Mouse (Mus musculus): ENCODE measurements around the gene Ppp1r14c. TPM values are rescaled to one million over a fixed set of nuclear protein-coding genes. Genes with fewer than 3 reads are reported as not detected.

Gene Ppp1r14c
- polyA plus RNA-seq, 1 experiment, result 25.2 TPM

DNA sequence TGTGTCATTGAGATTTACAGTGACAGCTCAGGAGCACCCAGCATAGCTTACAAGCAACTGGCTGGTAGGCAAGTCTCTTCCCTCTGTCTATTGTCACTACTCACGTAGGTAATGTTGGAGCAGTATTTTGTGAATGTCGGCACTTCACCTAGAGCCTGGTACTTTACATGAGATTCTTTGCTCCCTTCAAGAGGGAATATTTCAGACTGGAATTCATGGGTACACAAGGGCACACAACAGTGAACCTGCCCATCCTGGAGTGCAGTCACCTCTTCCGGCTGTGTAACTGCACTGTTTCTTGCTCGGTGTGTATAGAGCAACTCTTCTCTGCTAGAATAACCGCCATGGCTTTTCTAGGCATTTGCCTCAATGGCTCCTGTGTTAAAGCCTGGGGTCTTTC lies 82.8 kb downstream of the Ppp1r14c start:
- Histone ChIP-seq H3K4me1 (ENCODE audit: control insufficient read depth, insufficient read depth, low read length) (peaks cover 10% of the 10 kb centered on the region; the same call in 1 of the 2 replicates), H3K4me3 (replicated peaks; ENCODE audit: extremely low read depth, low read depth, low read length) (no peak overlapping the region)
- TF ChIP-seq CTCF (IDR thresholded peaks at IDR 0.05; ENCODE audit: insufficient read depth, low read length) (no peak), POLR2A (IDR thresholded peaks at IDR 0.05; ENCODE audit: borderline replicate concordance, extremely low read depth, low read depth, low read length) (no peak)
- no peak for DNase-seq
- 74% methylated on average over 5 of the region's 5 CpGs for WGBS

DNA sequence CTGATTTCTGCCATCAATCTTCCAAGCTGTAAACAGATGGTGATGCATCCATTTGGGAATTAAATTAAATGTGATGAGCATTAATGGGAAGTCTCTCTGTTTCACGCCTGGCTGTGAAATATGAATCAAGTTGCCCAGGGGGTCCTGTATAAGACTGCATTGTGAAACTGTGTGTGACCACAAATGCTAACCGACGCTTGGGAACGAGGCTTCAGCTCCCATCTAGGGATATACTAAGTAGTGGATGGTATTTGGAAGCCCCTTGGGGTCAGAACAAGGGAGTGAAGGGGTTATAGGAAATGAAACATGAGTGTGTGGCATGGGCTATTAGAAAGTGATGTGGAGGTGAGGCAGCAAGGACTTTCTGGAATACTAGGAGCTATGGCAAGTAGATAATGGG lies 86.1 kb downstream of the Ppp1r14c start:
- Histone ChIP-seq H3K4me1 (ENCODE audit: control insufficient read depth, insufficient read depth, low read length) (peaks cover 10% of the 10 kb centered on the region; the same call in 1 of the 2 replicates), H3K4me3 (replicated peaks; ENCODE audit: extremely low read depth, low read depth, low read length) (no peak overlapping the region)
- DNase-seq, result no peak
- TF ChIP-seq CTCF (IDR thresholded peaks at IDR 0.05; ENCODE audit: insufficient read depth, low read length), result no peak
- no peak for TF ChIP-seq POLR2A (IDR thresholded peaks at IDR 0.05; ENCODE audit: borderline replicate concordance, extremely low read depth, low read depth, low read length)
- 75% methylated on average over 4 of the region's 4 CpGs for WGBS

DNA sequence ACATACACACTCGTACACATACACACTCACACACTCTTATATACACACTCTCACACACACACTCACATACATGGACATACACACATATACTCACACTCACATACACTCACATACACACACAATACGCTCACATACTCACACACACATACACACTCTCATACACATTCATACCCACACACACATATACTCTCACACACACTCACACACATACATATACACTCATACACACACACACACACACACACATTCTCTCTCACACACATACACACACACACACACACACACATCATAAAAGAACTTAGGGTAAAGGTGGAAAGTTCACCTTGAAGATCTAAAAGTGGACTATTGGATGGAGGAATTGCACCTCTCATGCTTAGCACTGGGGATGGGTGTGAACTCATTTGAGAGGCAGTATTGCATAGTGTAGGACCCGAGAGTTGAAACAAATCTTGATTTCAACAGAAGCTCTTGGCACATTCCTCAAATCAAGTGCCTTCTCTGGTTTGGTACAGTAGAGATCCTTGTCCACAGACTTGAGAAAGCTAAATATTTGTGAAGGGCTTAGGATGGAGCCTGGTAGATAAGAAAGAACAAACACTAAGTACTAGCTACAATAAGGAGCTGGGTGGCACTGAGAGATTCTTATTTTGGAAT lies 87.1 kb downstream of the Ppp1r14c start:
- H3K4me3 ChIP-seq (replicated peaks; ENCODE audit: extremely low read depth, low read depth, low read length), result no peak overlapping the region
- WGBS, result 54% methylated on average over 3 of the region's 3 CpGs
- peaks cover 3% of the 10 kb centered on the region; the same call in 1 of the 2 replicates for H3K4me1 ChIP-seq (ENCODE audit: control insufficient read depth, insufficient read depth, low read length)
- no peak for DNase-seq
- TF ChIP-seq POLR2A (IDR thresholded peaks at IDR 0.05; ENCODE audit: borderline replicate concordance, extremely low read depth, low read depth, low read length) (no peak), CTCF (IDR thresholded peaks at IDR 0.05; ENCODE audit: insufficient read depth, low read length) (no peak)

DNA sequence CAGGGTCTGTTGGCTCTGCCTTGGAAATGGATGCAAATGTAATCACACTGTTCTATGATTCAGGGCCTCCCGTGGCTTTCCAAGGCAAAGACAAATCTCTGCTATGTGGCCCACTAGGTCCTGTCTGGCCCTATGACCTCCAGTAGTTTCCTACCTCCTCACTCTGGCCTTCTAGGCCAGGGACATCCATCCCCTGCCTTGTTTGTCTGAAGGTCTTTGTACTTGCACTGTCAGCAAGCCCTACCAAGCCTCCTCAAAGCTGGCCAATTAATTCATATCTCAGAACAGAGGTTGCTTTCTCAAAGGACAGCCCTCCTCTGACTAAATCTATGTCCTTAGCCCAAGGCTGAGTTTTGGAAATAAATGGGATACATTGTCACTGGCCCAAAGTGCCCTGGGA lies 92.8 kb downstream of the Ppp1r14c start:
- TF ChIP-seq POLR2A (IDR thresholded peaks at IDR 0.05; ENCODE audit: borderline replicate concordance, extremely low read depth, low read depth, low read length), result no peak
- no peak for TF ChIP-seq CTCF (IDR thresholded peaks at IDR 0.05; ENCODE audit: insufficient read depth, low read length)
- no peaks in the 10 kb centered on the region for H3K4me1 ChIP-seq (ENCODE audit: control insufficient read depth, insufficient read depth, low read length)
- WGBS, result 76% methylated on average over 1 of the region's 1 CpGs
- H3K4me3 ChIP-seq (replicated peaks; ENCODE audit: extremely low read depth, low read depth, low read length), result no peak overlapping the region
- DNase-seq, result no peak

DNA sequence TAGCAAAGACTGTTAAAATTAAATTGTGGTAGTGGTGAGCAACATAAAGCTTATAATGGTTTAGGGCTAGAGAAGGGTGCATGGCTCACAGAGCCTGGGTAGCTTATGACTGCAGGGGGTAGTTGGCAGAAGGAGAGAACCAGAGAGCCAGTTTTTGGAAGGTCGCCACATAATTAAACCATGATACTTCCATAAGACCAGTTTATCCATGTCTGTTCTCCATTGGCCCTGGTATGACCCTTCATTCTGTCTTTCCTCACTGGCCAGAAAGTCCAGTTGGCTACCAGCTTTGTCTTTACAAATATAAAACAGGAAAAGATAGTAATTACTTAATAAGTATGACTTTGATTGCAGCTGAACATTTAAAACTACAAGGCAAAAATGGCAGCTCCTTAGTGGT lies 95.0 kb downstream of the Ppp1r14c start:
- Histone ChIP-seq H3K4me3 (replicated peaks; ENCODE audit: extremely low read depth, low read depth, low read length) (no peak overlapping the region), H3K4me1 (ENCODE audit: control insufficient read depth, insufficient read depth, low read length) (no peaks in the 10 kb centered on the region)
- TF ChIP-seq POLR2A (IDR thresholded peaks at IDR 0.05; ENCODE audit: borderline replicate concordance, extremely low read depth, low read depth, low read length) (no peak), CTCF (IDR thresholded peaks at IDR 0.05; ENCODE audit: insufficient read depth, low read length) (no peak)
- WGBS, result 98% methylated on average over 1 of the region's 1 CpGs
- no peak for DNase-seq

DNA sequence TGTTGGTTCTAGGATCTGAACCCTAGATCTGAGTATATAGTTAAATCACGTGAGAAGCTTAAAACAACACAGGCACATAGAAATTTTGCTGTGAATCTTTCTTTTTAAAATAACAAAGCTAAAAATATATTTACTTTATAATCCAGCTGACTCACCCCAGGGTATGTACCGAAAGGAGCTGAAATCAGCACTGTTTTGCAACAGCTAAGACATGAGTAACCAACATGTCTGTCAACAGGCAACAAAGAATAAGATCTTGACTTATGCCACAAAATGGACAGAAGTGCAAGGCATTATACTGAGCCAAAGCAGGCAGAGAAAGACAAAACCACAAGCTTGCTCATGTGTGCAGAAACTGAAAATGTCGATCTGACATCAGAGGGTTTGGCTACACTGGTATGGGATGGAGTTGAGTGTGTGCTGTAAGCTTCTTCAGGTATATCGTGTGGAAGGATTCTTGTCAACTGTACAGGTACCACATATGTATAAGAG lies 100.3 kb downstream of the Ppp1r14c start:
- Histone ChIP-seq H3K4me1 (ENCODE audit: control insufficient read depth, insufficient read depth, low read length) (no peaks in the 10 kb centered on the region; the same call in 1 of the 2 replicates), H3K4me3 (replicated peaks; ENCODE audit: extremely low read depth, low read depth, low read length) (no peak overlapping the region)
- 68% methylated on average over 4 of the region's 4 CpGs for WGBS
- TF ChIP-seq POLR2A (IDR thresholded peaks at IDR 0.05; ENCODE audit: borderline replicate concordance, extremely low read depth, low read depth, low read length) (no peak), CTCF (IDR thresholded peaks at IDR 0.05; ENCODE audit: insufficient read depth, low read length) (no peak)
- DNase-seq, result no peak

DNA sequence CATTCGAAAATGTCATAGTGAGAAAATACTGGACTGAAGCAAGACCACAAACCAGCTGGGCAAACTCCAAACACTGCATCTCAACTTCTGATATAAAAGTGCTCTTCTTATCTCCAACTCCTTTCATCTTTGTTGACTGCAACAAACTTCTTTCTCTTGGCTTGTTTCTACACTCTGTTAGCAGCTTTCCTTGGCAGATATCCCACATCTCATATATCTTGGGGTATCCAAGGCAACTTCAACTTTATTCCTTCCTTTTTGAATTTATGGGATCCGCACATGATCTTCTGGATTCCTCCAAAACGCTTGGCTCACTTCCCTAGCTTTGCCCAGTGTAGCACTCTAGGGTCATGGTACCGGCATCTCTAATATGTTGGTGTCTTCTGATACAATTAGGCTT lies 102.7 kb downstream of the Ppp1r14c start:
- no peaks in the 10 kb centered on the region; the same call in 1 of the 2 replicates for H3K4me1 ChIP-seq (ENCODE audit: control insufficient read depth, insufficient read depth, low read length)
- TF ChIP-seq CTCF (IDR thresholded peaks at IDR 0.05; ENCODE audit: insufficient read depth, low read length), result no peak
- TF ChIP-seq POLR2A (IDR thresholded peaks at IDR 0.05; ENCODE audit: borderline replicate concordance, extremely low read depth, low read depth, low read length), result no peak
- no peak for DNase-seq
- H3K4me3 ChIP-seq (replicated peaks; ENCODE audit: extremely low read depth, low read depth, low read length), result no peak overlapping the region
- WGBS, result 73% methylated on average over 4 of the region's 4 CpGs

DNA sequence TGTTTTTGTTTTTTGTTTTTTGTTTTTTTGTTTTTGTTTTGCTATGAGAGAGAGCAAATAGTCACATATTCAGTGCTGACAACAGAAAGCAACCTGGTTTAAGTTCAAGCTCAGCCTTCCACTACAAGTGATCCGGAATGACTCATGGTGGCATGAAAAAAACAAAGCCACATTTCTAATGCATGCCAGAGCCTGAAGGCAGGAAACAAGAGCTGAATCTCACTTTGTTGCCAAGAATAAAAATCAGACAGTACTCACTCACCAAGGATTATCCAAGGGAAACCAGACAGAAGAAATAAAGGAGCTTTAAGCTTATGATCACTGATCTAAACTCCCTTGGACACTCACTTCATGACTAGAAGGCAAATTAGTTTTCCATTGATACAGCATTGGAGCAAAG lies 110.8 kb downstream of the Ppp1r14c start:
- Histone ChIP-seq H3K4me3 (replicated peaks; ENCODE audit: extremely low read depth, low read depth, low read length) (no peak overlapping the region), H3K4me1 (ENCODE audit: control insufficient read depth, insufficient read depth, low read length) (no peaks in the 10 kb centered on the region)
- 48% methylated on average over 1 of the region's 1 CpGs for WGBS
- TF ChIP-seq CTCF (IDR thresholded peaks at IDR 0.05; ENCODE audit: insufficient read depth, low read length), result no peak
- no peak for DNase-seq

DNA sequence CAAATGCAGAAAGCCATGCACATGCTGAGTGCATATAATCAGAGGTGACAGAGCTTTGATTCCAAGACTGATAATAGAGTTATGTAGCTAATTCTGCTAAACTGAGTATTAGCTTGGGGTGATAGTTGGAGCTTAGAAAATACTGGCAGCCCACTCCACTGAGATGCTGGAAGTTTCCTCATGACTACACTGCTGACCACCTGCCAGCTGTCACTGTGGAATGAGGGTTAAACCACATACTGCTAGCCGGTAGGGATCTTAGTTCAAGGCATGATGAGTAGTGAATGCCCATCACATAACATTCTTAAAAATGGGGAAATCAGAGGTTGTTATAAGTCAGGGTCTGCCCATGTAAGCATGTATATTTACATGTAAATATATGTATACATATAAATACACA lies 113.9 kb downstream of the Ppp1r14c start:
- TF ChIP-seq POLR2A (IDR thresholded peaks at IDR 0.05; ENCODE audit: borderline replicate concordance, extremely low read depth, low read depth, low read length) (no peak), CTCF (IDR thresholded peaks at IDR 0.05; ENCODE audit: insufficient read depth, low read length) (no peak)
- no peak overlapping the region for H3K4me3 ChIP-seq (replicated peaks; ENCODE audit: extremely low read depth, low read depth, low read length)
- DNase-seq, result no peak
- H3K4me1 ChIP-seq (ENCODE audit: control insufficient read depth, insufficient read depth, low read length), result no peaks in the 10 kb centered on the region
- 88% methylated on average over 1 of the region's 1 CpGs for WGBS

DNA sequence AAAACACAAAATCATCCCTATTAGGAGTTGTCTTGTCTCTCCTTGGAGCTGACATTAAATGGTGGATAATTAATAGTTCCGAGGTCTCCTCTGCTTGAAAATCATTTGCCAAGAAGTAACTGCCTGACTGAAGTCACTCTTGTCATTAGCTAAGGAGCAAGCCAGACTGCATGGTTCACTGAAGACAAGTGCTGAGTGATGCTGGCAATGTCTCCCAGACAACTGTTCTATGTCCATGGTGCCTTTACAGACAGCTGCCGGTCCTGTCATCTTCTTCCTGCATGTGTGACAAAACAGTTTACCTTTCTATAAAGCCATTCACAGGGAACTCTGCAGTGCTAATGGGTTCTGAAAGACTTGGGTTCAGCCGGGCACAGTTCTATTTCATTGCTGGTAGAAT lies 124.2 kb downstream of the Ppp1r14c start:
- 76% methylated on average over 3 of the region's 3 CpGs for whole genome bisulfite sequencing
- TF ChIP-seq CTCF (IDR thresholded peaks at IDR 0.05; ENCODE audit: insufficient read depth, low read length), result no peak
- TF ChIP-seq POLR2A (IDR thresholded peaks at IDR 0.05; ENCODE audit: borderline replicate concordance, extremely low read depth, low read depth, low read length), result no peak
- no peak for DNase-seq
- no peaks in the 10 kb centered on the region for H3K4me1 ChIP-seq (ENCODE audit: control insufficient read depth, insufficient read depth, low read length)
- no peak overlapping the region for H3K4me3 ChIP-seq (replicated peaks; ENCODE audit: extremely low read depth, low read depth, low read length)

Measured in lung, adult 2 months (tissue).